Mouse (Mus musculus): ENCODE measurements at regions not wholly inside any gene's neighbourhood (a gene's known extent, or its start where the extent isn't known, plus 50 kb on each side); places are given as distances from the start of the nearest gene placed in this dataset.

GRCm38 (mm10) chr19:36257748-36258538, 90.2 kb upstream of the Pcgf5 start:
- TF ChIP-seq GATA1 (IDR thresholded peaks at IDR 0.05; ENCODE audit: borderline replicate concordance, low read length) (no peak), FLI1 (IDR thresholded peaks at IDR 0.05; ENCODE audit: low read length) (no peak)

All from megakaryocyte, embryonic 14.5 days (primary cell).